Mouse (Mus musculus): Measurements from ENCODE around the gene Tmigd3.
"Not testable (repeated sequence)": the region's sequence is repeated elsewhere in the genome, so short reads cannot be mapped to it uniquely, and the experiment has no call there.

The Tmigd3 gene

DNA sequence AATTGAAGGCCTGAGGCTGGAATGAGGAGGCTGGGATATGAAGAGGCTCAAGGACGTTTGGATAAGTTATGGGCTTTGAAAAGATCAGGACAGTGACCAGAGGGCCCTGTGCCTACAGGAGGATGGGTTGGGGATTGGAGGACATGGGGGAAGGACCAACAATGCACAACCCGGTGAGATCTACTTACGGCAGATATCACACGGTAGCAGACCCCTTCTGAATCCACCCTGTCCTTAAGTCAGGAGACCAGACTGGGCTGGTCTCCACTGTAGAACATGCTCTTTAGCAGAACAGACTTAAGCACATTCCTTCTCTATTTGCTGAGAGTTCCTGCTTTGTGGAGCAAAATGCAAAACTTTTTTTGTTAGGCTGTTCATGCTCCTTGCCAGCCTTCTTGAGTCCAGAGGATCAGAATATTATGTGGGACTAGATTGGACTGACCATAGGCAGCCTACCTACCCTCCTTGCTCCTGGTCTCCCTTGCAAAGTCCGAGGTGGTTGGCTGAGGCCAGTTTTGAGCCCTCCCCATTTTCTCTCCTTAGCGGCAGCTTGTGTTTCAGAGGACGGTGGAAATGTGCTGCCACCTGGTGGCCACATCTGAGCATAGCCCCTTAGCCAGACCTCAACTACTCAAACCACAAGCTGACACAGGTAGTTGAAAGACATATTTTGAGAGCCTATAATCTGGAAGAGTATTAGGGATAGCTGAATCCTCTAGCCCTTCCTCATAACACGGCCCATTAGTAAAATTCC, 28.9 kb downstream of the Tmigd3 start:
- ATAC-seq (ENCODE audit: insufficient number of reproducible peaks, low FRiP score, low TSS enrichment) = peak; percentile 86

- no peak for ATAC-seq (ENCODE audit: insufficient number of reproducible peaks, low FRiP score, low TSS enrichment)
These were observed 29.6 kb downstream of the Tmigd3 start for GRCm38 (mm10) chr3:105900266-105900665.

DNA sequence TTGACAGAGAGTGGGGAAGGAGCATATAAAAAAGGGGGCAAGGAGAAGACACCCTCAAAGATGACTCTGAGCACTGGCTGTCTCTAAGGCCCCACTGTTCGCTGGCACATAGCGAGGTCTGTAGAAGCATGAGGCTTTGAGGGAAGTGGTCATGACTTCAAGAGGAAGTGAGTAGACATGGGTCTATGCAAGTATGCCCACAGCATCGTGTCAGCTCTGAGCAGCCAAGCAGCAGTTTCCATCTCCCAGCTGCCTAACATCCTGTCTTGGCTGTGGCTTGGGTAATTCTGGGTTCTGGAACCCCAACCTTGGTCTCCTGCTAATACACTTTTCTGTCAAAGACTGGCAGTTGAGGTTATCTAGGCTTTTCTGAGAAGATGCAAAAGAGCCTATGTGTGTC, 30.0 kb downstream of the Tmigd3 start:
- ATAC-seq (ENCODE audit: insufficient number of reproducible peaks, low FRiP score, low TSS enrichment) = no peak

- no peak for ATAC-seq (ENCODE audit: insufficient number of reproducible peaks, low FRiP score, low TSS enrichment)
These were observed 30.8 kb downstream of the Tmigd3 start for GRCm38 (mm10) chr3:105901468-105901867.

GRCm38 (mm10) chr3:105904213-105904612, 33.5 kb downstream of the Tmigd3 start:
- no peak for ATAC-seq (ENCODE audit: insufficient number of reproducible peaks, low FRiP score, low TSS enrichment)

DNA sequence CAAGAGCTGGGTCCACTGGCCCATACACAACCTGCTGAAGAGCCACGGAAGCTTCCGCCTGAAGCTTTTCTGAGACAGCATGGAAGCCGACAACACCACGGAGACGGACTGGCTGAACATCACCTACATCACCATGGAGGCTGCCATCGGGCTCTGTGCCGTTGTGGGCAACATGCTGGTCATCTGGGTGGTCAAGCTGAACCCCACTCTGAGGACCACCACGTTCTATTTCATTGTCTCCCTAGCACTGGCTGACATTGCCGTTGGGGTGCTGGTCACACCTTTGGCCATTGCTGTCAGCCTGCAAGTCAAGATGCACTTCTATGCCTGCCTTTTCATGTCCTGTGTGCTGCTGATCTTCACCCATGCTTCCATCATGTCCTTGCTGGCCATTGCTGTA, 34.0 kb downstream of the Tmigd3 start:
- ATAC-seq (ENCODE audit: insufficient number of reproducible peaks, low FRiP score, low TSS enrichment) = no peak

- ATAC-seq (ENCODE audit: insufficient number of reproducible peaks, low FRiP score, low TSS enrichment) = no peak
These were observed 37.4 kb downstream of the Tmigd3 start for GRCm38 (mm10) chr3:105907956-105908655.

DNA sequence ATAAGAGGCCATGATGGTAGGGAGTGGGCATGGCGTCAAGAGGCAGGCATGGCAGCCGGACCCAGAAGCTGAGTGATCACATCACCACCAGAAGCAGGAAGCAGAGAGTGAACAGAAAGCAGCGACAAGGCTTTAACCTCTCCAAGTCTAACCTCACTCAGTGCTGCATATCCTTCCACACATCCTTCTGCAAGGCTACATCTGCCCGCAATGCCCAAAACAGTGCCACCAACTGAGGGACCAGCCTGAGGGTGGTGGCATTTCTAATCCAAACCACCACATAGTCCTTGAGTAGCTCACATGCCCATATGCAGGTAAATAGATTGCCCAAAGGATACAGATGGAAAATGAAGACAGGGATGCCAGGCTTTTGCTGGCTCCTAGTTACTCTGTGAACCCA, 38.3 kb downstream of the Tmigd3 start:
- no peak for ATAC-seq (ENCODE audit: insufficient number of reproducible peaks, low FRiP score, low TSS enrichment)

- no peak for ATAC-seq (ENCODE audit: insufficient number of reproducible peaks, low FRiP score, low TSS enrichment)
These were observed 40.0 kb downstream of the Tmigd3 start for GRCm38 (mm10) chr3:105910519-105911190.

GRCm38 (mm10) chr3:105912097-105912880, 41.6 kb downstream of the Tmigd3 start:
- no peak for ATAC-seq (ENCODE audit: insufficient number of reproducible peaks, low FRiP score, low TSS enrichment)

- ATAC-seq (ENCODE audit: insufficient number of reproducible peaks, low FRiP score, low TSS enrichment) = no peak
These were observed 43.4 kb downstream of the Tmigd3 start for GRCm38 (mm10) chr3:105913839-105914681.

- ATAC-seq (ENCODE audit: insufficient number of reproducible peaks, low FRiP score, low TSS enrichment) = no peak
These were observed 44.6 kb downstream of the Tmigd3 start for GRCm38 (mm10) chr3:105915281-105915680.

DNA sequence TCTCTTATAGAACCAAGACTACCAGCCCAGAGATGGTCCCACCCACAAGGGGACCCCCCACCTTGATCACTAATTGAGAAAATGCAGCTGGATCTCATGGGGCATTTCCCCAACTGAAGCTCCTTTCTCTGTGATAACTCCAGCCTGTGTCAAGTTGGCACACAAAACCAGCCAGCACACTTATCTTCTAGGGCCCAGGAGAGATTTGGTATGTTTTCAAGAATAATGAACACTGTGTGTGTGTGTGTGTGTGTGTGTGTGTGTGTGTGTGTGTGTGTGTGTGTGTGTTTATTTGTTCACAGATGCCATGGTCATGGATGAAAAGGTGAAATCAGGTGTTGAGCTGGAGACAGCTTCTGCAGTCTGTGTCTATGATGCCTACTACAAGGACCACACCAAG, 45.8 kb downstream of the Tmigd3 start:
- ATAC-seq (ENCODE audit: insufficient number of reproducible peaks, low FRiP score, low TSS enrichment) = not testable (repeated sequence)

GRCm38 (mm10) chr3:105917656-105918354, 47.1 kb downstream of the Tmigd3 start:
- no peak for ATAC-seq (ENCODE audit: insufficient number of reproducible peaks, low FRiP score, low TSS enrichment)

DNA sequence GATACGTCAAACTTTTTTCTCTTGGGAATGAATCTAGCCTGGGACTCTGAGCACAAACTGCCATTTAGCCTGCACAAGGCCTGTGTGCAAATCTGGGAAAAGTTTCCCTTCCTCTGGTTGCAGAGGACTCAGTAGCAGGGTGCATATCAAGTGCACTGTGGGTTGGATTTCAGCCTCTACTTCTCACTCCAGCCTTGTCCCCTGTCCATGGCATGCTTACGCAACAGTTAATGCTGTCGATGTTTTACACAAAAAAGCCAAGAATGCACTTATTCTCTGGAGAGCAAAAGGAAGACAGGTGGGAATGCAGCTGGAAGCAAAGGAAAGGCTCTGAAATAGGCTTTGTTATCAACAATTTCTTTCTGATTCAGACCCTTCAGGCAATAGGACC, 47.6 kb downstream of the Tmigd3 start:
- no peak for ATAC-seq (ENCODE audit: insufficient number of reproducible peaks, low FRiP score, low TSS enrichment)

DNA sequence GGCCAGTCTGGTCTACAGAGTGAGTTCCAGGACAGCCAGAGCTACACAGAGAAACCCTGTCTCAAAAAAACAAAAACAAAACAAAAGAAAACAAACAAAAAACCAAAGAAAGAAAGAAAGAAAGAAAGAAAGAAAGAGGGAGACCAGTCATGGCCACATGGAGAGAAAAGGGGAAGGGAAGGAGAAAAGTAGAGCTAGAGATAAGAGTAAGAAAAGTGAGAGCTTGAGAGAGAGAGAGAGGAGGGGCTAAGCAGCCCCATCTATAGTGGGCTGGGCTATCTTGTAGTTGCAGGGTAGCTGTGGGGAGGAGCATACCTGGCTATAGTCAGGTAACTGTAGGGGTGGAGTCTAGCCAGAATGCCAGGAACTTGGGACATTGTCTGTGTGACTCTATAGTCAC, 50.0 kb downstream of the Tmigd3 start:
- ATAC-seq (ENCODE audit: insufficient number of reproducible peaks, low FRiP score, low TSS enrichment) = not testable (repeated sequence)

- no peak for ATAC-seq (ENCODE audit: insufficient number of reproducible peaks, low FRiP score, low TSS enrichment)
These were observed 51.3 kb downstream of the Tmigd3 start for GRCm38 (mm10) chr3:105921959-105922358.

- ATAC-seq (ENCODE audit: insufficient number of reproducible peaks, low FRiP score, low TSS enrichment) = no peak
These were observed 53.9 kb downstream of the Tmigd3 start for GRCm38 (mm10) chr3:105924616-105925015.

DNA sequence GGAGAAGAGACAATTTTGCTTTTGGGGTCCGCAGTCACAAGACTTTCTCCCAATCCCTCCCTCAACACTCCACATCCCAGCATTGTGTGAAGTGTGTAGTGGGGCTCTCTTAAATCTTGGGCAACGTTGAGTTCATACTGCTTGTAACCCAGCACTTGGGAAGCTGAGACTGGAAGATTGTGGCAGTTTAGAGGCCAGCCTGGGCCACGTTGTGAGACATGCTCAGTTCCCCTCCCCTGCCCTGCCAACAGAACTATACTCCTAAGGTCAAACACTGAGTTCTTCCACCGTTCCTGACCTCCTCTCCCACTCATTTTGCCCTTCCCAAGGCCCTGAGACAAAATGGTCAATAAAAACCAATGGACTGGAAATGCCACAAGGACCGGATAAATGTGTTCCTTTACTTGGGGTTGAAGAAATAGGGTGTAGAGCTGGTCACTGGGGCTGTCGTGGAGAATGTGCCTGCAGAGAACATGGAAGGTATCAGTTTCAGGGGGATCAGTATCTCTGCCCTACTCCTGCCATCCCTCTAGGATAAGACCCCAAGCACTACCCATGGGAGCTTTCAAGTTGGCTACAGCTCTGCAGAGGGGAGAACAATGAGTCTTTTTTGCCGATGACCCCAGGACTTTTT, 57.0 kb downstream of the Tmigd3 start:
- no peak for ATAC-seq (ENCODE audit: insufficient number of reproducible peaks, low FRiP score, low TSS enrichment)
